Mouse (Mus musculus) pancreas, adult 10 weeks (tissue): ENCODE measurements around the gene Zfp235. TPM values are rescaled to one million over a fixed set of nuclear protein-coding genes. Genes with fewer than 3 reads are reported as not detected.

Experiments used
- polyA plus RNA-seq: library from polyadenylated mRNA; stranded (reverse); fragments of 350-450 nt; fragmentation: Illumina TruSeq; extraction: RNeasy Lipid Tissue Mini Kit (QIAGEN cat#74804); gene quantifications from one replicate; pipeline ENCODE4 v1.2.3, GENCODE M21; 2015; ENCODE audit warnings: low read depth, low replicate concordance; ENCODE audit not compliant: insufficient read depth

Zfp235 gene
- 4.5 TPM for polyA plus RNA-seq

GRCm38 (mm10) chr7:24133996-24134828 lies at the start of gene Zfp235:
Zfp235 (plus strand) TSS chr7:24134169.

DNA sequence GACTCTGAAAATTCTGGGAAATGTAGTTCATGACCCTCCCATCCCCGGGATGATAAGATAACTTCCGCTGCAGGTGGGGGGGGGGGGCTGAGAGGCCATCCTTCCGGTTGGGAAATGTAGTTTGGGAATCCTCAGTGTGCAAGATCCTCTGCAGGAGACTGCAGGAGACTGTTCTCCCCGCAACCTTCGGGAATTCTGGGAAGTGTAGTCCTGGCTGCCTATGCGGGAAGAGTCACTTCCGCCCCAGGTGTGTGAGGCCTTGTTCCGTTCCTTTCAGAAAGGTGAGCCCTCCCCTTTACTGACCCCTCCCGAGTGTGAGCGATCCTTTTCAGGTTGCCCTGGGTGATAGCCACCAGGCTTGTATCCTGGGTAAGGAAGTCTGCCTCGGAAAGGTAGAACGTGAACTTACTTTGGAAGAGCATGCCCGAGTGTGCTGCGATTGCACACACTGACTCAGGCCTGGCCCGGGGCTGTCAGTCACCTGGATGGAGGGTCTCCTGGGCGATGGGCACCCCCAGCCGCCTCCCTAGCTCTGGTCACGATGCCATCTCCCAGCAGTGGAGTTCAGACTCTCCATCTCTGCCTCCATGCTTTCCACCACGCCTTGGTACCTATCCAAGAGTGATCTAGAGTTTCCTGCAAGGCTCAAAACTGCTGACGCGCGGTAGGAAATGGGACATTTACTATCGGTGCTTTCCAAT lies 21.7 kb upstream of the Zfp235 start, which contains the start of gene Zfp112:
Zfp112 (plus strand) TSS at position 159 of the 701 bp plus-strand sequence.

GRCm38 (mm10) chr7:24174618-24175336 lies 40.8 kb downstream of the Zfp235 start, which contains the start of gene Zfp114:
Zfp114 (plus strand) TSS chr7:24175060.

Other genes with a start within 250 kb of the Zfp235 start
- not detected for gene Vmn1r178, start 242.2 kb upstream of the Zfp235 start, polyA plus RNA-seq
- not detected for gene Vmn1r179, start 207.2 kb upstream of the Zfp235 start, polyA plus RNA-seq
- gene Vmn1r180, start 183.5 kb upstream of the Zfp235 start, polyA plus RNA-seq: not detected
- gene Vmn1r181, start 159.6 kb upstream of the Zfp235 start, polyA plus RNA-seq: not detected
- gene V1rd19, start 132.5 kb upstream of the Zfp235 start, polyA plus RNA-seq: not detected
- not detected for gene Vmn1r183, start 80.9 kb upstream of the Zfp235 start, polyA plus RNA-seq
- gene Zfp180, start 52.2 kb upstream of the Zfp235 start, polyA plus RNA-seq: 5.8 TPM
- 1.2 TPM for gene Zfp112, start 21.9 kb upstream of the Zfp235 start, polyA plus RNA-seq
- gene Zfp114, start 40.9 kb downstream of the Zfp235 start, polyA plus RNA-seq: 0.28 TPM
- 1.0 TPM for gene Zfp111, start 77.3 kb downstream of the Zfp235 start, polyA plus RNA-seq
- 0.63 TPM for gene Zfp109, start 103.4 kb downstream of the Zfp235 start, polyA plus RNA-seq
- 0.63 TPM for gene Zfp108, start 120.6 kb downstream of the Zfp235 start, polyA plus RNA-seq
- gene Zfp93, start 136.3 kb downstream of the Zfp235 start, polyA plus RNA-seq: 1.2 TPM
- gene Zfp61, start 167.1 kb downstream of the Zfp235 start, polyA plus RNA-seq: 14.0 TPM
- gene Zfp94, start 182.5 kb downstream of the Zfp235 start, polyA plus RNA-seq: 4.9 TPM
- not detected for gene Tescl, start 199.8 kb downstream of the Zfp235 start, polyA plus RNA-seq
- not detected for gene Lypd5, start 215.0 kb downstream of the Zfp235 start, polyA plus RNA-seq
- gene Kcnn4, start 236.1 kb downstream of the Zfp235 start, polyA plus RNA-seq: 2.5 TPM